Mouse (Mus musculus) intestine, postnatal 0 days (tissue): ENCODE results near the gene Shc3. TPM values are rescaled to one million over a fixed set of nuclear protein-coding genes. Genes with fewer than 3 reads are reported as not detected.

Experiments
- ATAC-seq: fragments of 200-750 bp; cut with Nextera tagmentation; 2 replicates; pipeline ENCODE4 v1.8.0; 2017; ENCODE audit warnings: mild to moderate bottlenecking, moderate TSS enrichment, moderate library complexity
- H3K27ac ChIP-seq: fragments of 300-500 bp; sonication (generic); 2 replicates; pipeline ENCODE4 v1.5.1; 2014; ENCODE audit warnings: mild to moderate bottlenecking, low read depth, low read length, moderate library complexity
- H3K27me3 ChIP-seq: fragments of 300-500 bp; sonication (generic); replicated peaks from 2 replicates; pipeline ENCODE4 v1.6.1; 2014; ENCODE audit warnings: low read length, mixed read lengths; ENCODE audit not compliant: control insufficient read depth, insufficient read depth
- H3K36me3 ChIP-seq: fragments of 300-500 bp; sonication (generic); 2 replicates; pipeline ENCODE4 v1.6.1; 2014; ENCODE audit warnings: mild to moderate bottlenecking, moderate library complexity; ENCODE audit not compliant: control insufficient read depth, insufficient read depth
- H3K4me1 ChIP-seq: fragments of 300-500 bp; sonication (generic); replicated peaks from 2 replicates; pipeline ENCODE4 v1.6.1; 2014; ENCODE audit warnings: antibody characterized with exemption, low read length, mixed read lengths; ENCODE audit not compliant: control insufficient read depth, insufficient read depth
- H3K4me2 ChIP-seq: fragments of 300-500 bp; sonication (generic); replicated peaks from 2 replicates; pipeline ENCODE4 v1.6.1; 2014; ENCODE audit warnings: low read depth, mild to moderate bottlenecking, moderate library complexity
- H3K4me3 ChIP-seq: fragments of 300-500 bp; sonication (generic); 2 replicates; pipeline ENCODE4 v1.5.1; 2014; ENCODE audit warnings: low read depth, low read length
- H3K9ac ChIP-seq: fragments of 300-500 bp; sonication (generic); 2 replicates; pipeline ENCODE4 v1.6.1; 2014; ENCODE audit warnings: mild to moderate bottlenecking, low read depth, low read length
- H3K9me3 ChIP-seq: fragments of 300-500 bp; sonication (generic); 2 replicates; pipeline ENCODE4 v1.6.1; 2016; ENCODE audit warnings: mixed run types; ENCODE audit not compliant: control insufficient read depth
- CTCF ChIP-seq: sonication (generic); IDR thresholded peaks from 2 replicates; pipeline ENCODE4 v1.5.1; 2016; ENCODE audit warnings: low read depth, mild to moderate bottlenecking, control low read depth, antibody characterized with exemption, moderate library complexity
- WGBS: fragments of 180-500 bp; shearing (Covaris S2); extraction: QIAGEN DNeasy Blood & Tissue Kit; methylation state at CpG from one replicate; pipeline ENCODE4 v1.1.7; 2014; 5-methylcytosine and 5-hydroxymethylcytosine counted together
- polyA plus RNA-seq: library from polyadenylated mRNA; unstranded; fragments of >200 nt; fragmentation: Nextera tagmentation; extraction: Ambion mirVana; gene quantifications from 2 replicates; pipeline ENCODE4 v1.2.1, GENCODE M21; 2015

The Shc3 gene
- polyA plus RNA-seq, 1 experiment from 2014 or later: 0.17 TPM

GRCm38 (mm10) chr13:51420861-51421260, 148.4 kb downstream of the Shc3 start:
- Histone ChIP-seq H3K4me3 (no peak overlapping the region), H3K36me3 (no peaks in the 10 kb centered on the region), H3K27me3 (no peaks in the 10 kb centered on the region), H3K9ac (no peak overlapping the region), H3K4me1 (no peaks in the 10 kb centered on the region), H3K4me2 (no peak overlapping the region), H3K27ac (no peak overlapping the region), H3K9me3 (no peaks in the 10 kb centered on the region)
- WGBS: 84% methylated on average over 9 of the region's 9 CpGs
- no peak for ATAC-seq
- TF ChIP-seq CTCF: no peak

GRCm38 (mm10) chr13:51419501-51419900, 149.7 kb downstream of the Shc3 start:
- WGBS: 84% methylated on average over 15 of the region's 15 CpGs
- Histone ChIP-seq H3K9me3 (no peaks in the 10 kb centered on the region), H3K27me3 (no peaks in the 10 kb centered on the region), H3K9ac (no peak overlapping the region), H3K4me3 (no peak overlapping the region), H3K27ac (no peak overlapping the region), H3K36me3 (no peaks in the 10 kb centered on the region), H3K4me2 (no peak overlapping the region), H3K4me1 (no peaks in the 10 kb centered on the region)
- ATAC-seq: no peak
- no peak for TF ChIP-seq CTCF

GRCm38 (mm10) chr13:51418942-51419451, 150.2 kb downstream of the Shc3 start:
- Histone ChIP-seq H3K9ac (no peak overlapping the region), H3K4me1 (no peaks in the 10 kb centered on the region), H3K27me3 (no peaks in the 10 kb centered on the region), H3K4me2 (peak overlapping the region; percentile 21; the same call in 1 of the 2 replicates), H3K27ac (no peak overlapping the region), H3K4me3 (no peak overlapping the region), H3K36me3 (no peaks in the 10 kb centered on the region), H3K9me3 (no peaks in the 10 kb centered on the region)
- WGBS: 74% methylated on average over 19 of the region's 19 CpGs
- no peak for TF ChIP-seq CTCF
- ATAC-seq: no peak; the same call in 1 of the 2 replicates

GRCm38 (mm10) chr13:51418268-51418941, 150.8 kb downstream of the Shc3 start:
- 4% methylated on average over 20 of the region's 20 CpGs for WGBS
- no peak overlapping the region for H3K9ac ChIP-seq
- H3K36me3 ChIP-seq: no peaks in the 10 kb centered on the region
- no peaks in the 10 kb centered on the region for H3K9me3 ChIP-seq
- no peak overlapping the region for H3K4me3 ChIP-seq
- no peaks in the 10 kb centered on the region for H3K27me3 ChIP-seq
- peak overlapping the region; percentile 21; the same call in 1 of the 2 replicates for H3K4me2 ChIP-seq
- ATAC-seq: peak; percentile 65; the same call in 1 of the 2 replicates
- no peak overlapping the region for H3K27ac ChIP-seq
- TF ChIP-seq CTCF: peak; percentile 98
- H3K4me1 ChIP-seq: no peaks in the 10 kb centered on the region

- WGBS: 55% methylated on average over 6 of the region's 6 CpGs
- Histone ChIP-seq H3K4me2 (no peak overlapping the region), H3K27me3 (no peaks in the 10 kb centered on the region), H3K36me3 (no peaks in the 10 kb centered on the region), H3K9me3 (no peaks in the 10 kb centered on the region), H3K9ac (no peak overlapping the region), H3K4me1 (no peaks in the 10 kb centered on the region), H3K27ac (no peak overlapping the region), H3K4me3 (no peak overlapping the region)
- no peak for TF ChIP-seq CTCF
- no peak for ATAC-seq
These were observed 151.4 kb downstream of the Shc3 start for GRCm38 (mm10) chr13:51417796-51418195.

- Histone ChIP-seq H3K36me3 (no peaks in the 10 kb centered on the region), H3K4me1 (no peaks in the 10 kb centered on the region), H3K4me2 (no peak overlapping the region), H3K9ac (no peak overlapping the region), H3K4me3 (no peak overlapping the region), H3K27ac (no peak overlapping the region), H3K27me3 (no peaks in the 10 kb centered on the region), H3K9me3 (no peaks in the 10 kb centered on the region)
- WGBS: 67% methylated on average over 11 of the region's 11 CpGs
- ATAC-seq: no peak
- TF ChIP-seq CTCF: no peak
These were observed 152.5 kb downstream of the Shc3 start for GRCm38 (mm10) chr13:51416727-51417126.
